Mouse (Mus musculus) bone marrow, adult 2 months (tissue): Measurements from ENCODE around the gene Tmem129.

Experiments used
- CTCF ChIP-seq: fragments of 200-500 bp; IDR thresholded peaks from 2 replicates; pipeline ENCODE4 v1.5.1; 2011; ENCODE audit warnings: low read length, control low read depth; ENCODE audit not compliant: control insufficient read depth, insufficient read depth
- POLR2A ChIP-seq: fragments of 200-500 bp; IDR thresholded peaks from 2 replicates; pipeline ENCODE4 v1.6.1; 2011; ENCODE audit warnings: low read depth, mild to moderate bottlenecking, control low read depth, low read length, borderline replicate concordance; ENCODE audit not compliant: control insufficient read depth

DNA sequence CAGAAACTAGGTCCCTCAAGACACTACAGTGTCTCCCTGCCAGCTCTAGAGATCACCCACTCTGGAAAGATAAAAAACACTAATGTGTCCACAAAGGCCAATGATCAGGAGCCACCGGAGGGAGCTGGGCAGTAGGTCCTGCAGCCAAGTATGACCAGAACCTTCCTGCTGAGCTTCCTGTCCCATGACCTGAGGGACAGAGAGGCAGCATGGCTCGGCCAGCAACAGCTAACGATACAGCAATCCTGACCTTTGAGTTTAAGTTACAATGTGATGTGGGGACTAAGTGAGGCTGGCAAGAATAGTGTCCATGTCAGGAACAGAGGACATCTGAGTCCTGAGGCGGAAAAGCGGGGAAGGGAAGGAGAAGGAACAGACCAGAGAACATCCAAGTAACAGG, 52.9 kb downstream of the Tmem129 start:
- TF ChIP-seq CTCF, result no peak
- no peak for TF ChIP-seq POLR2A
